In genomic region chr2:5181462-5182443, GRCm38 (mm10) we compare ENCODE assay signal across 21 mouse cellular contexts. TPM values are rescaled to one million over a fixed set of nuclear protein-coding genes. Genes with fewer than 3 reads are reported as not detected.
DNase-seq lines count a peak whose midpoint lies in the region; ATAC-seq and TF ChIP-seq lines count a peak whose summit lies in the region.
"Had no signal": no experiment of that assay in that cellular context is flagged by ENCODE, and none has a peak within 500 bp of the region (broad histone marks: within the 10 kb centered on the region; RNA-seq: fewer than 3 reads in every experiment).

No protein-coding gene starts in this region.

- no peak overlapping the region for H3K9ac ChIP-seq in forebrain, embryonic 15.5 days (replicated peaks)
- H3K9ac ChIP-seq in heart, postnatal 0 days (replicated peaks; ENCODE audit: low read depth, low read length) = no peak overlapping the region
- H3K9ac ChIP-seq in midbrain, embryonic 13.5 days (replicated peaks) = no peak overlapping the region
- H3K9ac ChIP-seq in midbrain, postnatal 0 days (replicated peaks; ENCODE audit: low read length, poor library complexity, severe bottlenecking) = no peak overlapping the region
- H3K9ac ChIP-seq in intestine, postnatal 0 days (ENCODE audit: low read depth, low read length) = no peak overlapping the region
- H3K9ac ChIP-seq: liver, embryonic 14.5 days; neural tube, embryonic 15.5 days had no signal

- H3K4me2 ChIP-seq in forebrain, embryonic 15.5 days (replicated peaks) = no peak overlapping the region
- no peak overlapping the region for H3K4me2 ChIP-seq in heart, postnatal 0 days (ENCODE audit: low read depth, low read length)
- H3K4me2 ChIP-seq in midbrain, embryonic 13.5 days (replicated peaks) = no peak overlapping the region
- H3K4me2 ChIP-seq in midbrain, postnatal 0 days (ENCODE audit: low read depth, low read length, poor library complexity, severe bottlenecking) = no peak overlapping the region
- H3K4me2 ChIP-seq in intestine, postnatal 0 days (replicated peaks; ENCODE audit: low read depth) = no peak overlapping the region
- H3K4me2 ChIP-seq: neural tube, embryonic 15.5 days had no signal

- no peak overlapping the region for H3K4me3 ChIP-seq in forebrain, embryonic 15.5 days
- no peak overlapping the region for H3K4me3 ChIP-seq in forebrain, embryonic 10.5 days
- H3K4me3 ChIP-seq in heart, postnatal 0 days (ENCODE audit: low read depth, low read length) = no peak overlapping the region
- H3K4me3 ChIP-seq in midbrain, embryonic 13.5 days (replicated peaks) = no peak overlapping the region
- no peak overlapping the region for H3K4me3 ChIP-seq in midbrain, postnatal 0 days (ENCODE audit: low read depth, low read length)
- no peak overlapping the region for H3K4me3 ChIP-seq in intestine, postnatal 0 days (ENCODE audit: low read depth, low read length)
- H3K4me3 ChIP-seq: embryonic facial prominence, embryonic 10.5 days; megakaryocyte, embryonic 14.5 days; myocyte; neural tube, embryonic 15.5 days had no signal

- 59% methylated on average over 5 of the region's 5 CpGs for WGBS in forebrain, embryonic 15.5 days
- 81% methylated on average over 5 of the region's 5 CpGs for WGBS in forebrain, embryonic 10.5 days
- WGBS in heart, postnatal 0 days = 46% methylated on average over 5 of the region's 5 CpGs
- 67% methylated on average over 5 of the region's 5 CpGs for WGBS in midbrain, embryonic 13.5 days
- WGBS in midbrain, postnatal 0 days = 62% methylated on average over 5 of the region's 5 CpGs
- 60% methylated on average over 5 of the region's 5 CpGs for WGBS in intestine, postnatal 0 days

- no peak for DNase-seq in forebrain, embryonic 10.5 days (ENCODE audit: extremely low spot score, low spot score)
- DNase-seq in heart, postnatal 0 days (ENCODE audit: low spot score) = peak; percentile 20
- DNase-seq in heart, adult 9 months (ENCODE audit: low spot score in 2 of 2) = no peak
- DNase-seq in midbrain, postnatal 0 days (ENCODE audit: low spot score) = no peak
- no peak for DNase-seq in right cerebral cortex, postnatal 25 days
- DNase-seq: adrenal gland, adult 8-10 months; cerebellum, adult 18-20 months; kidney, adult 2 months; kidney, postnatal 14 days; lung, postnatal 14 days; right cerebral cortex, postnatal 4 days; thymus, adult 18-20 months had no signal

- H3K9me3 ChIP-seq in forebrain, embryonic 15.5 days = no peaks in the 10 kb centered on the region
- H3K9me3 ChIP-seq in forebrain, embryonic 10.5 days = no peaks in the 10 kb centered on the region
- H3K9me3 ChIP-seq in heart, postnatal 0 days (replicated peaks; ENCODE audit: control insufficient read depth, low read length) = no peaks in the 10 kb centered on the region
- peaks cover 2% of the 10 kb centered on the region; the same call in 1 of the 2 replicates for H3K9me3 ChIP-seq in midbrain, embryonic 13.5 days
- H3K9me3 ChIP-seq in midbrain, postnatal 0 days (ENCODE audit: low read length) = no peaks in the 10 kb centered on the region
- no peaks in the 10 kb centered on the region for H3K9me3 ChIP-seq in intestine, postnatal 0 days (ENCODE audit: control insufficient read depth)
- H3K9me3 ChIP-seq: embryonic facial prominence, embryonic 10.5 days; megakaryocyte, embryonic 14.5 days had no signal

- no peaks in the 10 kb centered on the region for H3K27me3 ChIP-seq in forebrain, embryonic 15.5 days
- H3K27me3 ChIP-seq in forebrain, embryonic 10.5 days (ENCODE audit: poor library complexity, severe bottlenecking) = no peaks in the 10 kb centered on the region
- no peaks in the 10 kb centered on the region for H3K27me3 ChIP-seq in heart, postnatal 0 days (ENCODE audit: control insufficient read depth, insufficient read depth, low read length)
- H3K27me3 ChIP-seq in midbrain, embryonic 13.5 days = no peaks in the 10 kb centered on the region
- no peaks in the 10 kb centered on the region for H3K27me3 ChIP-seq in midbrain, postnatal 0 days (ENCODE audit: insufficient read depth, low read length)
- no peaks in the 10 kb centered on the region for H3K27me3 ChIP-seq in intestine, postnatal 0 days (replicated peaks; ENCODE audit: control insufficient read depth, insufficient read depth, low read length)
- H3K27me3 ChIP-seq: CH12.LX; megakaryocyte, embryonic 14.5 days; neural tube, embryonic 15.5 days had no signal

- peaks cover 4% of the 10 kb centered on the region for H3K4me1 ChIP-seq in forebrain, embryonic 15.5 days
- peaks cover 16% of the 10 kb centered on the region for H3K4me1 ChIP-seq in forebrain, embryonic 10.5 days
- H3K4me1 ChIP-seq in heart, postnatal 0 days (ENCODE audit: control insufficient read depth, insufficient read depth) = peaks cover 16% of the 10 kb centered on the region
- H3K4me1 ChIP-seq in midbrain, embryonic 13.5 days (replicated peaks) = no peaks in the 10 kb centered on the region
- no peaks in the 10 kb centered on the region for H3K4me1 ChIP-seq in midbrain, postnatal 0 days (ENCODE audit: insufficient read depth, low read length)
- no peaks in the 10 kb centered on the region for H3K4me1 ChIP-seq in intestine, postnatal 0 days (replicated peaks; ENCODE audit: control insufficient read depth, insufficient read depth, low read length)
- H3K4me1 ChIP-seq: megakaryocyte, embryonic 14.5 days had no signal

- no peaks in the 10 kb centered on the region for H3K36me3 ChIP-seq in forebrain, embryonic 15.5 days
- H3K36me3 ChIP-seq in forebrain, embryonic 10.5 days (replicated peaks) = no peaks in the 10 kb centered on the region
- no peaks in the 10 kb centered on the region for H3K36me3 ChIP-seq in heart, postnatal 0 days (replicated peaks; ENCODE audit: control insufficient read depth, insufficient read depth, low read length)
- H3K36me3 ChIP-seq in midbrain, embryonic 13.5 days = no peaks in the 10 kb centered on the region
- H3K36me3 ChIP-seq in midbrain, postnatal 0 days (ENCODE audit: insufficient read depth, low read length) = no peaks in the 10 kb centered on the region
- H3K36me3 ChIP-seq in intestine, postnatal 0 days (ENCODE audit: control insufficient read depth, insufficient read depth) = no peaks in the 10 kb centered on the region
- H3K36me3 ChIP-seq: embryonic facial prominence, embryonic 10.5 days; neural tube, embryonic 15.5 days had no signal

- no peak for TF ChIP-seq CTCF in heart, postnatal 0 days (IDR thresholded peaks at IDR 0.05; ENCODE audit: low read depth)
- no peak for TF ChIP-seq CTCF in midbrain, postnatal 0 days (IDR thresholded peaks at IDR 0.05)
- TF ChIP-seq CTCF in intestine, postnatal 0 days (IDR thresholded peaks at IDR 0.05; ENCODE audit: low read depth) = no peak

- no peak for TF ChIP-seq EP300 in heart, postnatal 0 days (IDR thresholded peaks at IDR 0.05; ENCODE audit: low read depth)

- peak; percentile 38; the same call in 1 of the 2 replicates for ATAC-seq in forebrain, embryonic 15.5 days (replicated peaks)
- peak; percentile 78 for ATAC-seq in heart, postnatal 0 days (ENCODE audit: insufficient read depth, low read depth)
- ATAC-seq in midbrain, embryonic 13.5 days = peak; percentile 56; the same call in 1 of the 2 replicates
- no peak for ATAC-seq in midbrain, postnatal 0 days (ENCODE audit: low FRiP score)
- 0 out of 2 replicates have a peak, but pooled peaks have one; percentile 25 for ATAC-seq in intestine, postnatal 0 days

- H3K27ac ChIP-seq in forebrain, embryonic 15.5 days (replicated peaks) = no peak overlapping the region
- H3K27ac ChIP-seq in forebrain, embryonic 10.5 days = no peak overlapping the region
- no peak overlapping the region for H3K27ac ChIP-seq in heart, postnatal 0 days (ENCODE audit: low read depth)
- H3K27ac ChIP-seq in midbrain, embryonic 13.5 days = no peak overlapping the region
- no peak overlapping the region for H3K27ac ChIP-seq in midbrain, postnatal 0 days (ENCODE audit: low read depth, low read length)
- no peak overlapping the region for H3K27ac ChIP-seq in intestine, postnatal 0 days (ENCODE audit: low read depth, low read length)
- H3K27ac ChIP-seq: embryonic facial prominence, embryonic 10.5 days; liver, embryonic 14.5 days; neural tube, embryonic 15.5 days had no signal

RNA-seq across cellular contexts. Expression of gene Ccdc3, which starts 44.2 kb away (rescaled TPM):
- 3.4 and 3.8 TPM in 2 replicates for polyA plus RNA-seq in forebrain, embryonic 15.5 days (2015; fragmentation: Nextera tagmentation; extraction: Ambion mirVana)
- polyA plus RNA-seq in forebrain, embryonic 10.5 days (2016; fragmentation: Nextera tagmentation; extraction: Ambion mirVana) = 0.92 and 1.8 TPM in 2 replicates
- 7.3 and 9.7 TPM in 2 replicates for total RNA-seq in heart, postnatal 0 days (2014; rRNA removed; ENCODE audit: low replicate concordance)
- polyA plus RNA-seq in heart, postnatal 0 days (2015; fragmentation: Nextera tagmentation; extraction: Ambion mirVana) = 3.5 and 3.7 TPM in 2 replicates
- 3.1 and 8.6 TPM in 2 replicates for polyA plus RNA-seq in midbrain, embryonic 13.5 days (2015; fragmentation: Nextera tagmentation; extraction: Ambion mirVana)
- total RNA-seq in midbrain, postnatal 0 days (2014; rRNA removed) = 11.4 and 11.9 TPM in 2 replicates
- polyA plus RNA-seq in midbrain, postnatal 0 days (2015; fragmentation: Nextera tagmentation; extraction: Ambion mirVana) = 6.3 and 6.5 TPM in 2 replicates
- 10.3 TPM in 2 replicates for polyA plus RNA-seq in intestine, postnatal 0 days (2015; fragmentation: Nextera tagmentation; extraction: Ambion mirVana)
- total RNA-seq: CH12.LX had no signal
